Mouse (Mus musculus) layer of hippocampus, adult 18-20 months (tissue): ENCODE results near the gene Cyp2d10. TPM values are rescaled to one million over a fixed set of nuclear protein-coding genes. Genes with fewer than 3 reads are reported as not detected.
"Not testable (repeated sequence)": the region's sequence is repeated elsewhere in the genome, so short reads cannot be mapped to it uniquely, and the experiment has no call there.

Source experiments
- DNase-seq, 2 experiments: peaks; one replicate each; pipeline ENCODE4 v3.0.0; 2022; ENCODE audit warnings: low spot score in 2 of 2
- total RNA-seq, 2 experiments: library from RNA; stranded (reverse); gene quantifications; 2 replicates each; pipeline ENCODE4 v1.2.3; 2021

The Cyp2d10 gene
- total RNA-seq, 2 experiments from 2014 or later = 0.81 TPM; not detected in 1

- no peak for DNase-seq
Measured at GRCm38 (mm10) chr15:82401516-82401915, 5.5 kb downstream of the Cyp2d10 start.

GRCm38 (mm10) chr15:82395955-82396354 lies 11.0 kb downstream of the Cyp2d10 start:
- DNase-seq = not testable (repeated sequence)

- not testable (repeated sequence) for DNase-seq
Measured at GRCm38 (mm10) chr15:82393922-82394321, 13.1 kb downstream of the Cyp2d10 start, which contains the start of gene Cyp2d11. TSS of gene Cyp2d11 (minus strand) at chr15:82394022.

GRCm38 (mm10) chr15:82389916-82390315 lies 17.1 kb downstream of the Cyp2d10 start:
- DNase-seq = not testable (repeated sequence)

GRCm38 (mm10) chr15:82385729-82386128 lies 21.3 kb downstream of the Cyp2d10 start:
- DNase-seq = no peak

- DNase-seq = no peak
Measured at GRCm38 (mm10) chr15:82382441-82382840, 24.6 kb downstream of the Cyp2d10 start.

GRCm38 (mm10) chr15:82380714-82381062 lies 26.3 kb downstream of the Cyp2d10 start:
- DNase-seq = no peak

GRCm38 (mm10) chr15:82379871-82380713 lies 26.9 kb downstream of the Cyp2d10 start, which contains the start of gene Cyp2d22:
TSS of gene Cyp2d22 (minus strand) at chr15:82380260.
- DNase-seq = peak in 1 of 2 experiments; percentile 30

GRCm38 (mm10) chr15:82379511-82379870 lies 27.5 kb downstream of the Cyp2d10 start:
- no peak for DNase-seq

GRCm38 (mm10) chr15:82378261-82379180 lies 28.5 kb downstream of the Cyp2d10 start:
- peak in 1 of 2 experiments; percentile 34 for DNase-seq

- DNase-seq = no peak
Measured at GRCm38 (mm10) chr15:82377701-82378100, 29.3 kb downstream of the Cyp2d10 start.

GRCm38 (mm10) chr15:82376393-82377138 lies 30.4 kb downstream of the Cyp2d10 start:
- peak; percentile 55 to 82 for DNase-seq

- DNase-seq = no peak
Measured at GRCm38 (mm10) chr15:82375855-82376254, 31.1 kb downstream of the Cyp2d10 start.

GRCm38 (mm10) chr15:82374437-82374836 lies 32.6 kb downstream of the Cyp2d10 start:
- no peak for DNase-seq

- no peak for DNase-seq
Measured at GRCm38 (mm10) chr15:82372991-82373390, 34.0 kb downstream of the Cyp2d10 start.

- no peak for DNase-seq
Measured at GRCm38 (mm10) chr15:82372446-82372845, 34.5 kb downstream of the Cyp2d10 start.

- DNase-seq = no peak
Measured at GRCm38 (mm10) chr15:82368851-82369250, 38.1 kb downstream of the Cyp2d10 start.

GRCm38 (mm10) chr15:82368146-82368545 lies 38.8 kb downstream of the Cyp2d10 start:
- DNase-seq = no peak

GRCm38 (mm10) chr15:82364561-82364960 lies 42.4 kb downstream of the Cyp2d10 start:
- DNase-seq = not testable (repeated sequence)

- DNase-seq = not testable (repeated sequence)
Measured at GRCm38 (mm10) chr15:82363801-82364200, 43.2 kb downstream of the Cyp2d10 start.

- DNase-seq = no peak
Measured at GRCm38 (mm10) chr15:82362234-82362633, 44.8 kb downstream of the Cyp2d10 start.
